Mouse (Mus musculus): ENCODE data around the gene Pipox. TPM values are rescaled to one million over a fixed set of nuclear protein-coding genes. Genes with fewer than 3 reads are reported as not detected.

Pipox gene
- polyA plus RNA-seq, 1 experiment = 3.8 TPM

GRCm38 (mm10) chr11:77843068-77843905, 50.6 kb downstream of the Pipox start:
- Histone ChIP-seq H3K4me1 (ENCODE audit: control insufficient read depth, insufficient read depth, low read length) (peaks cover 9% of the 10 kb centered on the region), H3K27ac (ENCODE audit: insufficient read depth, low read length) (no peak overlapping the region), H3K4me3 (ENCODE audit: insufficient read depth, low read length) (no peak overlapping the region)
- no peak for TF ChIP-seq CTCF (IDR thresholded peaks at IDR 0.05; ENCODE audit: extremely low read depth, insufficient read depth, low read length)
- TF ChIP-seq POLR2A (IDR thresholded peaks at IDR 0.05; ENCODE audit: extremely low read depth, insufficient read depth, low read length) = no peak

DNA sequence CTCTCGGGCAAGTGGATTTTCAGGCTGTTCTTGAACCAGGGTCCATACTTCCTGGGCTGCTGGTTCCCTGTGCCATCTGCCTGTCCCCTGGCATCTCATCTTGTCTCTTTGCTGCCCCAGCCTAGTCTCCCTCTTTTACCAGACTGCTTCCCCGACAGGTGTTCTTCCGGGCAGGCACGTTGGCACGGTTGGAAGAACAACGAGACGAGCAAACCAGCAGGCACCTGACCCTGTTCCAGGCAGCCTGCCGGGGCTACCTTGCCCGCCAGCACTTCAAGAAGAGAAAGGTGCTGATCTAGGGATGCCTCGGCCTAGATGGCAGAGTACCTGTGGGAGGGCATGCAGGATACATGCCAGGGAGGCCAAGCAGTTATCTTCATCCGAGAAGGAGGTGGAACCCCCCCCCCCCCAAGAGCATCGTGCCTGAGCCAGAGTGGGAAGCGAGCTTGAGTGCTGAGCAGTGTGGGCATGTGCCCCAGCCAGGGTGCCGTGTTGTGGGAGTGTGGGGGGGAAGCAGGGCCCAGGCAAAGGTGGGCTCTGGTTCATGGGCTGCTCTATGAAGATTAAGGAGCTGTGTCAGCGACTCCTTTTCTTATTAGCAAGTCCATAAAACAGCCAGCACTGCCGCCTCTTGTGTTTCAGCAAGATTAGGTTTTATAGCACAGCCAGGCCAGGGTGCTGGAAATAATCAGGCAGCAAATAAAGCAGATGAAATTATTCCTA, 53.2 kb downstream of the Pipox start:
- no peak overlapping the region for H3K4me3 ChIP-seq (ENCODE audit: insufficient read depth, low read length)
- peaks cover 6% of the 10 kb centered on the region; the same call in 1 of the 2 replicates for H3K4me1 ChIP-seq (ENCODE audit: control insufficient read depth, insufficient read depth, low read length)
- no peak overlapping the region for H3K27ac ChIP-seq (ENCODE audit: insufficient read depth, low read length)
- TF ChIP-seq POLR2A (IDR thresholded peaks at IDR 0.05; ENCODE audit: extremely low read depth, insufficient read depth, low read length) (no peak), CTCF (IDR thresholded peaks at IDR 0.05; ENCODE audit: extremely low read depth, insufficient read depth, low read length) (no peak)

DNA sequence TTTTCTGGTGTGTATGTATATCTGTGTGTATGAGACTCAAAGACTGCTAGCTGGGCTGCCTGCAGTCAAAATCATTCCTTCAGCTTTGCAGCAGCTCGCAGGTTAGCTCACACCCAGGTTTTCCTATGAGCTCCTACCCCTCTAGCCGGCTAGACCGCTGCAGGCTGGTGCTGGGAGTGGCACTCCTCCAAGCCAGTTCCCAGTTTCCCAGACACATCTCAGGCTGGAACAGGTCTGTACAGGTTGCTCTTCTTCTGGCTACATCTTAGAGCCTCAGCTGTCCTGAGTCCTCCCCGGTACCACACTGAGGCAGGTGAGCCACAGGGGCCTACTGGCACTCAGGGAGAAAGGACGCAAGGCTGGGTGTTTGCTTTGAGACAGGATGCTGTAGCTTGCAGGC, 56.0 kb downstream of the Pipox start:
- Histone ChIP-seq H3K4me3 (ENCODE audit: insufficient read depth, low read length) (no peak overlapping the region), H3K27ac (ENCODE audit: insufficient read depth, low read length) (no peak overlapping the region), H3K4me1 (ENCODE audit: control insufficient read depth, insufficient read depth, low read length) (peaks cover 6% of the 10 kb centered on the region; the same call in 1 of the 2 replicates)
- TF ChIP-seq POLR2A (IDR thresholded peaks at IDR 0.05; ENCODE audit: extremely low read depth, insufficient read depth, low read length) (no peak), CTCF (IDR thresholded peaks at IDR 0.05; ENCODE audit: extremely low read depth, insufficient read depth, low read length) (no peak)

DNA sequence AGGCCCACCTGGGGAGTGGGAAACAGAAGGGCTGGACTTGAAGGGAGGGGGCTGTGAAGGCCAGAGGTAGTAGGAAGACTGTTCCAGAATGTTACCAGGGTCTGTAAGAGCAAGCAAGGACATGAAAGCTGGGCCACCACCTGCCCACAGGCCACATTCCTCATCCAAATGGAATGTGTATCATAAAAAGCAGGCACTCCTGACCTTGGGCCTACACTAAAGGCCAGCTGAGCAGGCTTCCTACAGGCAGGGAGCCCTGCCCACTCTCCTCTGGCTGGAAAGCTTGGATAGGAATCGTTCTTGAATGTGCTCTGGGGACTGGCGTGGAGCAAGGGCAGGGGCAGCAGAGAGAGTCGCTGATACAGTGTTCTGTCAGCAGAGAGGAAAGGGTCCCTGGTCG, 57.1 kb downstream of the Pipox start:
- peaks cover 6% of the 10 kb centered on the region; the same call in 1 of the 2 replicates for H3K4me1 ChIP-seq (ENCODE audit: control insufficient read depth, insufficient read depth, low read length)
- H3K27ac ChIP-seq (ENCODE audit: insufficient read depth, low read length) = no peak overlapping the region
- TF ChIP-seq CTCF (IDR thresholded peaks at IDR 0.05; ENCODE audit: extremely low read depth, insufficient read depth, low read length) (no peak), POLR2A (IDR thresholded peaks at IDR 0.05; ENCODE audit: extremely low read depth, insufficient read depth, low read length) (no peak)
- H3K4me3 ChIP-seq (ENCODE audit: insufficient read depth, low read length) = no peak overlapping the region

GRCm38 (mm10) chr11:77836290-77836689, 57.6 kb downstream of the Pipox start:
- no peak for TF ChIP-seq CTCF (IDR thresholded peaks at IDR 0.05; ENCODE audit: extremely low read depth, insufficient read depth, low read length)
- TF ChIP-seq POLR2A (IDR thresholded peaks at IDR 0.05; ENCODE audit: extremely low read depth, insufficient read depth, low read length) = no peak
- peaks cover 6% of the 10 kb centered on the region; the same call in 1 of the 2 replicates for H3K4me1 ChIP-seq (ENCODE audit: control insufficient read depth, insufficient read depth, low read length)
- H3K4me3 ChIP-seq (ENCODE audit: insufficient read depth, low read length) = no peak overlapping the region
- no peak overlapping the region for H3K27ac ChIP-seq (ENCODE audit: insufficient read depth, low read length)

DNA sequence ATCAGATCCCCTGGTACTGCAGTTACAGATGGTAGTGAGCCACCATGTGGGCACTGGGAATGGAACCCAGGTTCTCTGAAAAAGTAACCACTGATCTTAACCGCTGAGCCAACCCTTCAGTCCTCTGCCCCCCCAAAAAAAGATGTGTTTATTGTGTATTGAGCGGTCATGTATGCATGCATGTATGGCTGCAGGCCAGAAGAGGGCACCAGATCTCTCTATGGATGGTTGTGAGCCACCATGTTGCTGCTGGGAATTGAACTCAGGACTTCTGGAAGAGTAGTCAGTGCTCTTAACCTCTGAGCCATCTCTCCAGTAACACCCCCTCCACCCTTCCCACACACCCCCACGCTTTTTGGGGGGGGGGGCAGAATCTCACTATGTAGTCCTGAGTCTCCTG, 58.8 kb downstream of the Pipox start:
- H3K4me1 ChIP-seq (ENCODE audit: control insufficient read depth, insufficient read depth, low read length) = peaks cover 4% of the 10 kb centered on the region; the same call in 1 of the 2 replicates
- no peak overlapping the region for H3K27ac ChIP-seq (ENCODE audit: insufficient read depth, low read length)
- no peak overlapping the region for H3K4me3 ChIP-seq (ENCODE audit: insufficient read depth, low read length)
- TF ChIP-seq POLR2A (IDR thresholded peaks at IDR 0.05; ENCODE audit: extremely low read depth, insufficient read depth, low read length) = no peak
- TF ChIP-seq CTCF (IDR thresholded peaks at IDR 0.05; ENCODE audit: extremely low read depth, insufficient read depth, low read length) = peak; percentile 17; the same call in 1 of the 2 replicates

DNA sequence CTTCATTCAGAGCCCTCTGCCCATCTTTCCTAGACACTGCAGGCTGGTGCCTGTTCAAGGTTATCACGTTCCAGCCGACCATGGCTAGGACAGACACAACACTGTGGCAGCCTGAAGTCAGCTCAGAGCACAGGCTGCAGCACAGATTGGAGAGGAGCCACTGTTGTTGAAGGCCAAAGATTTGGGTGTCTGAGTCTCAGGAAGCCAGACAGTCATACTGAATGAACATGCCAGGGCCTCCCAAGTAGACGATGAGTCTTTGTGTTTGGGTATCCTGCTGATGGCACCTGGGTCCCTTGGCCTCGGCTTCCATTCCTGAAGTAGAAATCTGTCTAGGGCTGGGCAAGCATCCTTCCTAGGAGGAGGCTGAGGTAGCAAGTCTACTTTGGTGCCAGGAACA, 61.4 kb downstream of the Pipox start:
- Histone ChIP-seq H3K27ac (ENCODE audit: insufficient read depth, low read length) (no peak overlapping the region), H3K4me3 (ENCODE audit: insufficient read depth, low read length) (no peak overlapping the region), H3K4me1 (ENCODE audit: control insufficient read depth, insufficient read depth, low read length) (no peaks in the 10 kb centered on the region)
- TF ChIP-seq CTCF (IDR thresholded peaks at IDR 0.05; ENCODE audit: extremely low read depth, insufficient read depth, low read length) = no peak
- no peak for TF ChIP-seq POLR2A (IDR thresholded peaks at IDR 0.05; ENCODE audit: extremely low read depth, insufficient read depth, low read length)

- TF ChIP-seq POLR2A (IDR thresholded peaks at IDR 0.05; ENCODE audit: extremely low read depth, insufficient read depth, low read length) = no peak
- TF ChIP-seq CTCF (IDR thresholded peaks at IDR 0.05; ENCODE audit: extremely low read depth, insufficient read depth, low read length) = no peak
- no peak overlapping the region for H3K27ac ChIP-seq (ENCODE audit: insufficient read depth, low read length)
Observed at GRCm38 (mm10) chr11:77830875-77831274, 63.0 kb downstream of the Pipox start.

More at GRCm38 (mm10) chr11:77830875-77831274, 63.0 kb downstream of the Pipox start:
- no peak overlapping the region for H3K4me3 ChIP-seq (ENCODE audit: insufficient read depth, low read length)
- no peaks in the 10 kb centered on the region for H3K4me1 ChIP-seq (ENCODE audit: control insufficient read depth, insufficient read depth, low read length)

Other genes with a start within 250 kb of the Pipox start
- gene Nufip2, start 207.9 kb downstream of the Pipox start, polyA plus RNA-seq (2012; rRNA removed) = 15.4 and 17.2 TPM in 2 replicates
- not detected in 2 replicates for gene Cryba1, start 168.8 kb downstream of the Pipox start, polyA plus RNA-seq (2012; rRNA removed)
- 72.7 and 73.3 TPM in 2 replicates for gene Myo18a, start 130.8 kb downstream of the Pipox start, polyA plus RNA-seq (2012; rRNA removed)
- gene Gm10277, start 106.3 kb downstream of the Pipox start, polyA plus RNA-seq (2012; rRNA removed) = not detected in 2 replicates
- gene Sez6, start 36.7 kb upstream of the Pipox start, polyA plus RNA-seq (2012; rRNA removed) = 97.4 and 109 TPM in 2 replicates
- gene Phf12, start 88.7 kb upstream of the Pipox start, polyA plus RNA-seq (2012; rRNA removed) = 37.7 and 43.2 TPM in 2 replicates
- gene Dhrs13, start 138.2 kb upstream of the Pipox start, polyA plus RNA-seq (2012; rRNA removed) = 5.7 and 7.1 TPM in 2 replicates
- 163 and 170 TPM in 2 replicates for gene Flot2, start 143.8 kb upstream of the Pipox start, polyA plus RNA-seq (2012; rRNA removed)
- gene Eral1, start 186.3 kb upstream of the Pipox start, polyA plus RNA-seq (2012; rRNA removed) = 26.0 and 26.1 TPM in 2 replicates
- 19.1 and 19.5 TPM in 2 replicates for gene Fam222b, start 200.6 kb upstream of the Pipox start, polyA plus RNA-seq (2012; rRNA removed)